In genomic region chr5:118708215-118708949, GRCm38 (mm10) we compare ENCODE assay signal across 9 mouse cellular contexts.
DNase-seq lines count a peak whose midpoint lies in the region; ATAC-seq lines count a peak whose summit lies in the region.
"Had no signal": no experiment of that assay in that cellular context is flagged by ENCODE, and none has a peak within 500 bp of the region (broad histone marks: within the 10 kb centered on the region; RNA-seq: fewer than 3 reads in every experiment).

No protein-coding gene starts in this region.

- H3K4me3 ChIP-seq in midbrain, embryonic 13.5 days (replicated peaks): no peak overlapping the region
- H3K4me3 ChIP-seq in midbrain, embryonic 15.5 days: no peak overlapping the region
- no peak overlapping the region for H3K4me3 ChIP-seq in limb, embryonic 13.5 days
- H3K4me3 ChIP-seq: neural tube, embryonic 13.5 days had no signal

- H3K4me1 ChIP-seq in midbrain, embryonic 13.5 days (replicated peaks): peaks cover 84% of the 10 kb centered on the region
- peaks cover 72% of the 10 kb centered on the region for H3K4me1 ChIP-seq in midbrain, embryonic 15.5 days
- H3K4me1 ChIP-seq in limb, embryonic 13.5 days: peaks cover 68% of the 10 kb centered on the region

- no peak overlapping the region for H3K4me2 ChIP-seq in midbrain, embryonic 13.5 days (replicated peaks)
- no peak overlapping the region for H3K4me2 ChIP-seq in midbrain, embryonic 15.5 days
- H3K4me2 ChIP-seq in limb, embryonic 13.5 days (replicated peaks): no peak overlapping the region
- H3K4me2 ChIP-seq: neural tube, embryonic 13.5 days had no signal

- H3K9ac ChIP-seq in midbrain, embryonic 13.5 days (replicated peaks): no peak overlapping the region
- H3K9ac ChIP-seq in midbrain, embryonic 15.5 days: no peak overlapping the region
- no peak overlapping the region for H3K9ac ChIP-seq in limb, embryonic 13.5 days
- H3K9ac ChIP-seq: neural tube, embryonic 13.5 days had no signal

- H3K27me3 ChIP-seq in midbrain, embryonic 13.5 days: no peaks in the 10 kb centered on the region
- H3K27me3 ChIP-seq in midbrain, embryonic 15.5 days (replicated peaks): no peaks in the 10 kb centered on the region
- no peaks in the 10 kb centered on the region for H3K27me3 ChIP-seq in limb, embryonic 13.5 days
- H3K27me3 ChIP-seq: neural tube, embryonic 13.5 days had no signal

- no peaks in the 10 kb centered on the region for H3K9me3 ChIP-seq in midbrain, embryonic 13.5 days
- H3K9me3 ChIP-seq in midbrain, embryonic 15.5 days: no peaks in the 10 kb centered on the region
- no peaks in the 10 kb centered on the region for H3K9me3 ChIP-seq in limb, embryonic 13.5 days
- H3K9me3 ChIP-seq: neural tube, embryonic 13.5 days had no signal

- 70% methylated on average over 16 of the region's 16 CpGs for WGBS in midbrain, embryonic 13.5 days
- 68% methylated on average over 16 of the region's 16 CpGs for WGBS in midbrain, embryonic 15.5 days
- 68% methylated on average over 16 of the region's 16 CpGs for WGBS in limb, embryonic 13.5 days

- peak; percentile 32 for ATAC-seq in midbrain, embryonic 13.5 days
- no peak for ATAC-seq in midbrain, embryonic 15.5 days (replicated peaks)
- peak; percentile 44; the same call in 1 of the 2 replicates for ATAC-seq in limb, embryonic 13.5 days (ENCODE audit: low FRiP score, low read depth)
- peak; percentile 56 for ATAC-seq in neutrophil, adult 5-6 weeks (ENCODE audit: extremely low read depth, insufficient number of reproducible peaks, low FRiP score, poor library complexity, severe bottlenecking)

- DNase-seq in cerebellum, adult 9-11 months: peak; percentile 84
- DNase-seq in frontal cortex, postnatal 36 days (ENCODE audit: low spot score in 2 of 2): peak; percentile 59 to 79
- peak; percentile 57 for DNase-seq in kidney, adult 11 months
- peak; percentile 83 for DNase-seq in thymus, postnatal 0 days (ENCODE audit: low spot score)

- H3K27ac ChIP-seq in midbrain, embryonic 13.5 days: no peak overlapping the region
- no peak overlapping the region for H3K27ac ChIP-seq in midbrain, embryonic 15.5 days
- no peak overlapping the region for H3K27ac ChIP-seq in limb, embryonic 13.5 days
- H3K27ac ChIP-seq: neural tube, embryonic 13.5 days had no signal

- no peaks in the 10 kb centered on the region for H3K36me3 ChIP-seq in midbrain, embryonic 13.5 days
- no peaks in the 10 kb centered on the region for H3K36me3 ChIP-seq in midbrain, embryonic 15.5 days (replicated peaks)
- no peaks in the 10 kb centered on the region for H3K36me3 ChIP-seq in limb, embryonic 13.5 days
- H3K36me3 ChIP-seq: neural tube, embryonic 13.5 days had no signal
